Mouse (Mus musculus) adipocyte (in vitro differentiated cells): ENCODE results near the gene Cop1.
A peak's percentile ranks its signal among the peaks of the same experiment; 100 is the strongest.

Experiments used
- DNase-seq: peaks from one replicate; pipeline ENCODE4 v3.0.0-alpha.2; 2016; ENCODE audit warnings: low spot score

Cop1 gene

DNA sequence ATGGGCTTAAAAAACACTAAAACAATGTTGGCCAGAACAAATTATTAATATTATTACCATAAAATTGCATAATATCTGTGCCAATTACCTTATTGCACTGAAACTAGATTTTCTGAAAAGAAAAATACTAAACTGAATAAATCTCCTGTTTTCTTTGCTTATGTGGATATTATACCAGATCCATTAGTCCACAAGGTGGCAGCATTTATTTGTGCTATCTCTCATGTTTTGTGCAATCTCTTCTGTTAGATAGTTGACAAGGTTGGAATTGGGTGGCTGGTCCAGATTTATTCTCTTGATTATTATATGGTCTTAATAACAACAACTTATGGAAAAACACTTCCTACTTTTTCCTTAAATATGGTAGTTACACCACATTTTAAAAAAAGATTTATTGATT lies 58.1 kb downstream of the Cop1 start:
- DNase-seq: peak; percentile 73

DNA sequence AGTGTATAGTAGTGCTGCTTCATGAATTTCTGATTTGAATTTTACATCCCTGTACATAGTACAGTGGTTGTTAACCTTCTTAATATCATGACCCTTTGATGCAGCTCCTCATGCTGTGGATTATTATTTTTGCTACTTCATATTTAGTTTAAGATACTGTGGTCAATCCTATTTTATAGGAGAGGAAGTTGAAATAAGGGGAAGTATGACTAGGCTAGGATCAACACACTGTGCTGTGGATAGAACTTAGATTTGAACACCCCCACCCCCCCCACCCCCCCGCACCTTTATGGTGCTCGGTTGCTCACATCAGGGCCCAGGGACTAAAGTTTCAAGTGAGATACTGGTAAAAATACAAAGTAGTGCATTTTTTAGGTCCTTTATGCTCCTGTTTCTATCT lies 58.7 kb downstream of the Cop1 start:
- no peak for DNase-seq

DNA sequence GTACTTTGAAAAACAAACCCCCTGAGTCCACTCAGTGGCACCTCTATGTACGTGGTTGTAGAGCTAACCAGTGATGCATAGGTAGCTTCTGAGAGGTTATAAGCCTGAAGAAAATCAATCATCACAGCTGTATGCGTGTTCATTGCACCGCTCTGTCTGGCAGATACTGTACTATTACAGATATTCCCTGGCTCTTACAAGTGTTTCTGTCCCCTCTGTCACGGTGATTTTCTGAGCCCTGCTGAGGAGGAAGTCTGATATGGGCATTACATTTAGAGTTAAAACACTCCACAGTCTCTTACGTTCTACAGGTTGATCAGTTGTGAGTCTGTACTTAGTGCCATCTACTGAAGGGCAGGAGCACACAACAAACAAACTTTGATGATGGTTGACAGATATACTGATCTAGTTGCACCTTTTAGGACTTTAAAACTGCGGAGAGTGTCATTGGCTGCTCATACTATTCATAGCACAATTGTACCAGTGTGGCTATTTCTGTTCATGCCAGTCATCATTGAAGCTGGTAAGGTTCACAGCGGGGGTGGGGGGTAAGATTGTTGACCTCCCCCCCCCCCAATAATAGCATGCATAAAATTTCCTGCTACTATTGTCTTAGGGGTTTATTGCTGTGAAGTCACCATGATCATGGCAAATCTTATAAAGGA lies 69.4 kb downstream of the Cop1 start:
- DNase-seq: no peak

DNA sequence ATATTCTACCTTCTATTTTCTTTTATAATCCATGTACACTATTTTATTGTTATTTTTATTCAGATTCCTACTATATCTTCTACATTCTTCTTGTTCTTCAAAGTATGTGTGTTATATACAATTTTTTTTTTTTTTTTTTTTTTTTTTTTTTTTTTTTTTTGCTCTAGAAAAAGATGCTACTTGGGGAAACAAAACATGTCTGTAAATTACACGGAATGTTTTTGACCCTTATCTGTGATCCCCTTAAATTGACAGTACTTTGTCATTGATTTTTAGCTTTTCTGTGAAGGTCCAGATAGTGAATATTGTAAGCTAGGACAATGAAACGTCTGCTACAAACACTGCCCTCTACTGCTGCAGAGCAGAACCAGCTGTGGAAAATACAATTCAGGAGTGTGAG lies 81.5 kb downstream of the Cop1 start:
- no peak for DNase-seq

DNA sequence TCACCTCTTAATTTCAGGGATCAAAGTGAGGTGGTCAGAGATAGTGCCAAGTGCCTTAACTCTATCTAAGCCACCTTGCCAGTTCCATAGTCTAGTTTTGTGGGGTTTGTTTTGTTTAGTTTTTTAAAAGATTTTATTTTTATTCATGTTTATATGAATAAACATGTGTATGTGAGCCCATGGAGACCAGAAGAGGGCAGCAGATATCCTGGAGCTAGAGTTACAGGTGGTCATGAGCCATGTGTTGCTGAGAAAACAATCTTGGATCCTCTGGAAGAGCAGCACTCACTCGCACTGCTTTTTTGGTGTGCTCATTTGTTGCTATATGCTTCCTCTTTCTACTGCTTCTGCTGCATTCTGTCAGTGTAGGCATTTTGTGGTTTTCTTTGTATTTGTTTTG lies 90.5 kb downstream of the Cop1 start:
- DNase-seq: peak; percentile 44

DNA sequence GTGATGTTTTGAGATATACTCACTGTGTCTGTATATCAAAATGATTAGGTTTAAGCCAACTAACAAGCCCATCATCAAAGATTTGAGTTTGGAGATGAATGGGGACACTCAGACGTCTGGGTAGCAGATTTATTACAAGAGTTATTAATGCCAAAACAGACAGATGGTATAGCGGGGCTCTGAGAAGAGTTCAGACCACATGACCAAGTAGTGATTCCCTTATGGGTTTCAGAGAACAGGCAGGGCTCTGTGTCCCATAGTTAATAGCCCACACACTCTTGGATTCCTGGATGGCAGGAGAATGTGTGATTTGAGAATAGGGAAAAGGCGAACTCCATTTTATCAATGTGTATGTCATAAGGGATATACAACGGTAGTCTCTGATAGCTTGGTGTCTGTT lies 98.9 kb downstream of the Cop1 start:
- DNase-seq: no peak

DNA sequence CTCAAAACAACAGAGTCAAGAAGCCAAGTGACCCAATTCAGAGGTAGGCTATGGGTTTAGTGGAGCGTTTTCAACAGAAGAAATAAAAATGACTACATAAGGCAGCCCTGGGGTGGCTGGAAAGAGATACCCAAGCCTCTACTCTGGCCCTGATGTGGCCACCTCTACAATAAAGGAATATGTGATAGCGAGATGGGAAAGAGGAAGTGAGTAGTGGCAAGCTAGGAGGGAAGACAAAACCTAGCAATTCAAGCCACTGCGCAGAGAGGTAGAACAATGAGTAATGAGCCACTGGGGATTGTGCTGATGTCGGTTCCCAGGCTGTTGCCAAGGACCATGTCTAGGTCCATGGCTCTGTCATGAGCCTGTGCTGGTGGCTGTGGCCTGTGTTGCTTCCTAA lies 102.0 kb downstream of the Cop1 start:
- DNase-seq: no peak

DNA sequence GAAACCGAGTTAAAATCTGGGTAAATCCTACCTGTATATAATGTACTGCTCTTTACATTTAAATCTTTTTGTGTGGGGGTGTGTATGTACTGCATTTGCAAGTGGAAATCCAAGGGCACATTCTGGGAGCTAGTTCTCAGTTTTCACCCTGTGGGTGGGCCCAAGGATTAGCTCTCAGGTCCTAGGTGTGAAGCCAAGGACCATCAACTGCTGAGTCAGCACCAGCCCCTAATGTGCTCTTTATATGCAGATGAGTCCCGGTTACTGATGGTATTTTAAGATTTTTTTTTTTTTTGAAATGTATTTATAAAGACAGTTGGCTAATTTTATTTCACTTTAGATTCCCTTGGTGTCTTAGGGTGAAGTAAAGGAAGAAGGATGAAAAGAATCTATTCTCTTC lies 110.2 kb downstream of the Cop1 start:
- DNase-seq: no peak

DNA sequence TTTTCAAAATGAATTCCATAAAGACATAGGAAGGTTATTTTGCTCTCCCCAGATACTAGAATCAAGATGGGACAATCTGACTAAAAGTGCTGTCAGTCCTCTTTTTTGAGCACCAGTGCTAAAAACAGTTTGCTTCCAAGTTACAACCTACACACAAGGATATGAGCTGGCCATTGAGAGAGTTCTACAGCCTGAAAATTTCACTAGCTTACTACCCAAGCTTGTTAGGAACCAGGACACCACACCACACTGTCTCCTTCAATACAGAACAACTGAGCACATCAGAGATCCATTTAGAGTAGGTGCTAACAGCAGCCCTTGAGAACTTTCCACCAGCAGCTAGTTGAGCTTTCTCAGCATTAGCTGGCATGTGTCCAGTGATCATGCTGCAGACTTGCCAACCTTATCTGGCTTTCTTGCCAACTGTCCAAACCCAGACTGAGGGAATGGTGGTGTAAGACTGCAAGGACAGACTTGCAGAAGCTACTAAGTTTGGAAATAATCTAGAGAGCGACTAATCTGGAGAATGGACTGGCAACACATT lies 123.0 kb downstream of the Cop1 start:
- DNase-seq: peak; percentile 91

DNA sequence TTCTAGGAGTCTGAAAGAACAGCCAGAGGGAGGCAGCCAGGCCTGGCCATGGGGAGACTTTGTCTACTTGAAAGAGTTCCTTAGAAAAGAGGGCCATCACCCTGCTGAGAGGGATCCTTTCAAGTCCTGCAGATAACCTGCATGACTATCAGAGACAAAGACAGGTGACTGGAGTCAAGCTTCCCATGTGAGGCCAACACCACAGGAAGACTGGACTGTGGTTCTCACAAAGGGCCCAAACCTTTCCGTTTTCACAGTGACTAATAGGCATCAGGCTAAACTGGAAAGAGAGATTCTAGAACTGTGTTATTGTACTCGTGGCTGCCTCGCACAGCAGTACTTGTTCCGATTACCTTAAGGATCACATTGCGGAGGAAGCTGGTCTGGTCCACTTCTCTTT lies 126.6 kb downstream of the Cop1 start:
- no peak for DNase-seq

DNA sequence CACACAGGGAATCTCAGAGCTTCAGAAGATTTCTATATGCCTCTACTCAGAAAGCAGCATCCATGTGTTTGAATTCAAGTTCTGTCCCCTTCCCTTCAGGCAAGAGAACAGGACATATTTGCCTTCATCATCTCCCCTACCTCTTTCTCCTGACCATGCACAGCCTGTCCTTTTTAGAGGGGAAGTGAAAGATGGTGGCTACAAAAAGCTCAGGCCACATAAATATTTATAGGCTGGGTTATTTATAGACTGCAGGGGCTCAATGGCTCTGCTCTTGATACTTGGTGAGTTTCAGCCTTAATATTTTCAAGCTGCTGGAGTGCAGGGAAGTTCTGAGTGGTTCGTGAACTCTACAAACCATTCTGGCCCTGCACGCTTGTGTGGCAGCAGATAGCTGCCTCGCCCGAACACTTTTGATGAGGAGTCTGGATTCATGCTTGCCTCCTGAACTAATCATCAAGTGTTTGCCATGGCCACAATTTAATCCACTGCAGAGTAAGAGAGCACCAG lies 139.8 kb downstream of the Cop1 start:
- no peak for DNase-seq

DNA sequence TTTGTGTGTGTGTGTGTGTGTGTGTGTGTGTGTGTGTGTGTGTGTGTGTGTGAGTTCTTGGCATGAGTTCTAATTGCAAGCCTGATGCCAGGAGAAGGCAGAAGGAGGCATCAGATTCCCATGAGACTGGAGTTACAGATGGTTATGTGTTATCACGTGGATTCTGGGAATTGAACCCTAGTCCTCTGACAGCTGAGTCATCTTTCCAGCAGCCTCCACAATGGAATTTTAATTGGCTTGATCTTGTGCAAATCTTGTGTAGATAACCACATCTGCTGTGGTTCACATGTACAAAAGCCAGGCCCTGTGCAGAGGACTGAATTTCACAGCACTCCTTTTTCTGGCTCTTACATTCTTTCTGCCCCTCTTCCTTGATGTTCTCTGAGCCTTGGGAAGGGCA lies 150.1 kb downstream of the Cop1 start:
- peak; percentile 15 for DNase-seq

DNA sequence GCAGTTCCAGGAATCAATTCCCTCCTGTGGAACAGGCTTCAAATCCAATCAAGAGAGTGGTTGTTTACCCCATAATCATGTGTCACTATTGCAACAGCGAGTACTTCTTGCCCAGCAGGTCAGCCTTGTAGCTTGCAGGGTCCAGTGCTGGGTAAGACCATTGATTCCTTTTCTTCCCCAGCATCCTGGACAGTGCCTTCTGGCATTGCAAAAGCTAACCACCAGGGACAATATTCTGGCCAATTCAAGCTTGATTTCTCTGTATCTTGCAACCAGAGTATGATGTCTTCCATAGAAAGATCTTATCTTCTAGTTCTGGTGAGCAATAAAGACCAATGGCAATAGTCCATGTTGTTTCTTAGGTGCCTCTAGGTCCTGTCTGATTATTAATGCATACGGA lies 150.8 kb downstream of the Cop1 start:
- DNase-seq: peak; percentile 39

DNA sequence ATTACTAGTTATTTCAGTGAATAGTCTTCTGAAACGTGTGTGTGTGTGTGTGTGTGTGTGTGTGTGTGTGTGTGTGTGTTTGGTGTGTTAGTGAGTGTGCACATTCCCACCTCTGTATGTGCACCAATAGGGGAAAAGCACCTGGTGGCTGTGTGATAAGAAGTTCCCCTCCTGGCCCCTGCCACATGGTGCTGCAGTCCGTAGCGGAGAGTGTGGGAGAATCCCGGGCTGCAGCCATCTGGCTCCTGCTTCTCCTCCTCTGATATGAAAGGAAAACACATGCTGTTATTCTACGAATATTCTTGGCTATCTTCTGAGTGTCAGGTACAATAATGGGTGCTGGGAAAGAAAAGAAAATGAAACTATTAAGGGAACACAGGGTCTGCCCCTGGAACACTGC lies 154.3 kb downstream of the Cop1 start:
- DNase-seq: no peak

DNA sequence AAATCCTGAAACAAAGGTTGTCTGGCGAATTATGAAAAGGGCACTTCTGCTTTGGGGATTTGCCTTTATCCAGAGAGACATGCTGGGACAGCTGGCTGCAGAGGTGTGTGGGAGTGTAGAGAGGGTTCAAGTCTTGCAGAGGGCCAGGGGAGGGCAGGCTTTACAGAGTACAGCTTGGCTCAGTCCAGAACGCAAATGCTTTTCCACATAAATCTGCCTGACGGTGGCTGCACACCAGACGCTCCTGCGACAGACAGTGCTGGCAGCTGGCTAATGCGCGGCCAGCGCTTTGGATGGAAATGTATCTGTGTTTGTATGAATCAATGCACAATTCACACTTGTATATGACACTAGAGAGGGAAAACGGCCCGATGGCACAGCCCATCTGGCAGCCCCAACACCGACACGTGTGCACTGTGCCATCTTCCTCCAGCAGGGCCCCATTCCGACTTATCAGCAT lies 156.5 kb downstream of the Cop1 start:
- DNase-seq: no peak

DNA sequence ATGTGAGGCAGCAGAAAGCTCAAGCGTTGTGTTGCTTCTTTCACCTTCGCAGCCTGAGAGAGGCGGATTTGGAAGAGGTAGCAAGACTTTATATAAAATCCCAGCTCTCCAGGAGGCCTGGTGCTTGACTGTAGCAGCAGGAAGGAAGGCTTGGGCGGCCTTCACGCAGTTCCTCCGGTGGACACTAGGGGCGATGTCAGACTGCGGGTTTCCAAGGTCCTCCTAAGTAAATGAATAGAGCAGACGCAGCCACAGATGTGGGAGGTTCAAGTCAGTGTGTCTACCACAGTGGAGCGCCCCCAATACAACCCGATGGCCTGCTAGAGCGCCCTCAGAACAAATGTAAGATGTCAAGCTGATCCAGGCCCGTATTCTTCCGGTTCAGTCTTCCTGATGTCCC lies 157.9 kb downstream of the Cop1 start:
- DNase-seq: peak; percentile 42

DNA sequence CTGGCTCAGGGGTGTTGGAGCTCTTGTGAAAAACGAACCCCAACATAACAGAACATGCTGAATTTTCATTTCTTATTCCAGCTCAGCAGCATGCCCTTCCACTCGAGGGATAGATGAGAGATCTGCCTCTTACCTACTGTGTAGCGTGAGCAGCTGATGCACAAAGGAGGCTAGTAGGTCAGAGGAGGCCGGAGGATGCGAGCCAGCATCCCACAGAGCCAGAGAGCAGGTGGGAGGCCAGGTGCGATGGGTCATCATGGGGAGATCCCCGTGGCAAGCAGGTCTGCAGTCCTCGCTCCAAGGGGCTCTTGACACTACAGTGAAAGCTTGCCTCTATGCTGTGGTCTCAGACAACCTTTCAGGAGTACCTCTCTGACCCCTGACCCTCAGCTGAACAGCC lies 160.5 kb downstream of the Cop1 start:
- DNase-seq: no peak

DNA sequence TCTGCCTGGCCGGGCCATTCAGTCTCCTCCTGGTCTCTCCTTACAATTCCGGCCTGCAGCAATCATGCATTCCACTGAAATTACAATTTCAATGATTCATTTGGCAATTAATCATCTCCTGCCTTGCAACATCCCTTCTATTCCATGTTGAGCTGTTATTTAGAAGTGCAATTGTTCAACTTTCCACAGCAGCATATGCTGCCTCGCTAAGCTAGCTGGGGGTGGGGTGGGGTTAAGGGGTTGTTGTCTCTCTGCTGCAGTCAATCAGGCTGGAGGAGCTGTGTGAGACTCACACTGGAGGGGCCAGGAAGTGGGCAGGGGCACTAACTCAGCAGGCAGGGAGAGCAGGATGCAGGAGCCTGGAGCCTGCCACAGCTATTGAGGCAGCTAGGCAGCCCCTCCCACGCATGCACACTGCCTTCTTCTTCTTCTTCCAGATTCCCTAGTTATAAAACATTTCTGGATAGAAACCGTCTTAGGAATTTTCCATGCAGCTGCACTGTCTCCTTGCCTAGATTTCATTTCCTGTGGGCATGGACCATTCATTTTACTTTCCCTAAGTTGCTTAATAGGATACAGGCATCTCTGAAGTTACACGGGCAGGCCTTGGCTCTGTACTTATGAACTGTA lies 161.1 kb downstream of the Cop1 start:
- DNase-seq: peak; percentile 63

DNA sequence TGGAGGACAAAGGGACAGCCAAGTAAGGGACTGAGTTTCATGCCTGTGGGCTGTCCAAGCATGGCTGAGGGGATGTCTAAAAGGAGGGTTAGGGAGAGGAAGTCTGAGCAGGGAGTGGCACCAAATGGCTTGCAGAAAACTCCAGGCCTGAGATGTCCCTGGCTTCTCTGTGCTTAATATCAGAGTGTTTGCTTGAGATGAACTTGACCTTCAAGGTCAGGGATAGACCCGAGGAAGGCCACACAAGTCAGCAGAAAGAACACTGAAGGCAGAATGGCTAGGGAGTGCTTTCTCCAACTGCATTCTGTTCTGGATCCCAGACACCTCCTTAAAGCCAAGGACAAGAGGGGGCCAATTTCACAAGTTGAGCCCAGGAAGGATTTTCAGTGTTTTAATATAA lies 161.8 kb downstream of the Cop1 start:
- DNase-seq: no peak

DNA sequence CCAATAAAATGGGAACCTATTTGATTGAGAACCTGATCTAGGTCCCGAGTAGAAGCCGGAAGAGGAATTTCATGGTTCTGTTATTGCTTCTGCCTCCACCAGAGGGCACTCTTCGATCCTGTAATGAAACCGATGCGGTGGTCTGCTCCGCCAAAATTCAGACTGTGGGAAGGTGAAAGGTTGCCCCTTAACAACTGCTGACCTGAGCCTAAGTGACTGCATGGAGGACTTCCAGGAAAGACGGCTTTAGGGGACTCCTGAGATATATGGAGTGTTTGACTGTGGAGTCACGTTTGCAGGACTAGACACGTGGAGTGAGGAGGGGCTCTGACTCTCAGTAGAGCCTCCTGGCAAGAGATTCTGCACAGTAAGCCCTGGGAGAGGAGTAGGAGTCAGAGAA lies 164.4 kb downstream of the Cop1 start:
- peak; percentile 51 for DNase-seq
